In the genomic region with DNA sequence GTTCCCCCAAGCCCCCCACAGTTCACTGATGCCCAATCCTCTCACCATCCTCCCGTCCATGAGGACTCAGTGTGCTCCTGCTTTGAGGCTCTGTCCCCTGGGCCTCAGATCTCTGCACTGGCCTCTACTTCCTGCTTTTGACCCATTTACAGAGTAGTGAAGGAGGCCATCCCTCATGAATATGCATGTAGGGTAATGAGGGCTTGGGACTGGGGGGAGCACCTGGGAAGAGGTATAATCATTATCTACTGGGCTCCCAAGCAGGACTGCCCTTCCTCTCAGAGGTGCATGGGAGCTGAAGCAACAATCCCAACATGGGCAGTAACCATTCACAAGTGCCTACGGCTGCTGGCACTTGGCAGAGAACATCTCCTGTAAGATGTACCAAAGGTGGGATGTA, we compare ENCODE assay signal across 8 mouse cellular contexts. TPM values are rescaled to one million over a fixed set of nuclear protein-coding genes. Genes with fewer than 3 reads are reported as not detected.
DNase-seq lines count a peak whose midpoint lies in the region; ATAC-seq and TF ChIP-seq lines count a peak whose summit lies in the region.

TSS of gene Serinc2 (minus strand) at position 101 of the 400 bp plus-strand sequence.

- H3K9me3 ChIP-seq in stomach, embryonic 15.5 days: no peaks in the 10 kb centered on the region

- no peak for DNase-seq in testis, postnatal 14 days (ENCODE audit: low spot score)
- no peak for DNase-seq in gastrocnemius, adult 18-20 months (ENCODE audit: low spot score)
- no peak for DNase-seq in large intestine, adult 2 months (ENCODE audit: low read depth, low spot score)
- no peak for DNase-seq in right cerebral cortex, adult 18-20 months

- no peak within 1 kb of the TSS for H3K4me3 ChIP-seq in testis, adult 2 months (ENCODE audit: control insufficient read depth, low read depth, low read length)
- no peak within 1 kb of the TSS for H3K4me3 ChIP-seq in stomach, embryonic 15.5 days (replicated peaks)

- H3K4me2 ChIP-seq in stomach, embryonic 15.5 days: no peak within 1 kb of the TSS

- no peak within 1 kb of the TSS for H3K9ac ChIP-seq in stomach, embryonic 15.5 days

- 0 out of 2 replicates have a peak, but pooled peaks cover 2% of the 10 kb centered on the region for H3K27me3 ChIP-seq in testis, adult 2 months (ENCODE audit: control insufficient read depth, insufficient read depth, low read length)
- peaks cover 9% of the 10 kb centered on the region; the same call in 1 of the 2 replicates for H3K27me3 ChIP-seq in stomach, embryonic 15.5 days (replicated peaks)

- ATAC-seq in stomach, embryonic 15.5 days (ENCODE audit: insufficient read depth, low FRiP score, low read depth): no peak
- ATAC-seq in monocyte, adult 5-6 weeks (replicated peaks; ENCODE audit: insufficient number of reproducible peaks, low FRiP score, low TSS enrichment, poor library complexity, severe bottlenecking): no peak
- ATAC-seq in erythroid progenitor cell, adult 5-6 weeks (replicated peaks; ENCODE audit: low FRiP score, poor library complexity, severe bottlenecking): no peak

- H3K4me1 ChIP-seq in testis, adult 2 months (ENCODE audit: control insufficient read depth, insufficient read depth, low read length): peaks cover 10% of the 10 kb centered on the region
- H3K4me1 ChIP-seq in stomach, embryonic 15.5 days: peaks cover 8% of the 10 kb centered on the region; the same call in 1 of the 2 replicates

- TF ChIP-seq POLR2A in testis, adult 2 months (IDR thresholded peaks at IDR 0.05; ENCODE audit: control insufficient read depth, low read depth, low read length): no peak

- 81% methylated on average over 2 of the region's 2 CpGs for WGBS in large intestine, adult 2 months
- 65% methylated on average over 2 of the region's 2 CpGs for WGBS in stomach, embryonic 15.5 days

- no peaks in the 10 kb centered on the region for H3K36me3 ChIP-seq in testis, adult 2 months (ENCODE audit: control insufficient read depth, insufficient read depth, low read length)
- H3K36me3 ChIP-seq in stomach, embryonic 15.5 days: no peaks in the 10 kb centered on the region

- H3K27ac ChIP-seq in testis, adult 2 months (ENCODE audit: control insufficient read depth, insufficient read depth, low read depth, low read length): no peak within 1 kb of the TSS
- no peak within 1 kb of the TSS for H3K27ac ChIP-seq in stomach, embryonic 15.5 days

- no peak for TF ChIP-seq CTCF in testis, adult 2 months (IDR thresholded peaks at IDR 0.05; ENCODE audit: control insufficient read depth, insufficient read depth, insufficient replicate concordance, low read depth, low read length)

RNA-seq across cellular contexts. Expression of gene Serinc2, which starts in this region (rescaled TPM):
- polyA plus RNA-seq in testis, adult 2 months (2012; rRNA removed): 23.7 and 24.1 TPM in 2 replicates
- 10 to 100 TPM; 71.7 to 80.8 TPM for total RNA-seq in gastrocnemius, adult 18-20 months (2021)
- 289 and 323 TPM in 2 replicates for polyA plus RNA-seq in large intestine, adult 2 months (2012; rRNA removed)
- 34.0 and 34.5 TPM in 2 replicates for polyA plus RNA-seq in stomach, embryonic 15.5 days (2015; fragmentation: Nextera tagmentation; extraction: Ambion mirVana)
- total RNA-seq in monocyte, adult 5-6 weeks (2017): not detected in 3 replicates
- total RNA-seq in erythroid progenitor cell, adult 5-6 weeks (2015; ENCODE audit: low replicate concordance): not detected in 2 replicates
- total RNA-seq in erythroid progenitor cell, adult 5-6 weeks (2017; ENCODE audit: low replicate concordance): not detected in 2 replicates

Comparison
In these comparisons a context has a peak if more than half of its experiments do, and no peak if none do; other contexts are left out.
1. RNA of gene Serinc2 (total RNA-seq): 71.7 to 80.8 TPM in gastrocnemius, adult 18-20 months; not detected in monocyte, adult 5-6 weeks and not detected in erythroid progenitor cell, adult 5-6 weeks; every median in the first group is over 10 times any median in the second.